Mouse (Mus musculus) left cerebral cortex, adult 2 months (tissue): ENCODE measurements at regions not wholly inside any gene's neighbourhood (a gene's known extent, or its start where the extent isn't known, plus 50 kb on each side); places are given as distances from the start of the nearest gene placed in this dataset.

Experiments
- DNase-seq, 2 experiments: peaks; one replicate each; pipeline ENCODE4 v3.0.0; 2021 to 2022; ENCODE audit warnings: low spot score in 2 of 2, mixed read lengths in 1 of 2; ENCODE audit errors: extremely low spot score in 1 of 2
- H3K27ac ChIP-seq: fragments of 200-600 bp; 2 replicates; pipeline ENCODE4 v1.8.1; 2022
- H3K4me3 ChIP-seq: fragments of 200-600 bp; 2 replicates; pipeline ENCODE4 v1.8.1; 2022
- CTCF ChIP-seq: fragments of 200-600 bp; IDR thresholded peaks from 2 replicates; pipeline ENCODE4 v1.8.1; 2022; ENCODE audit warnings: antibody characterized with exemption, mild to moderate bottlenecking, moderate library complexity
- intact Hi-C: fragments of 180-260 bp; cut with DNase I; formaldehyde crosslinking; loops from one replicate; pipeline ENCODE4 v1.15.1; 2025

DNA sequence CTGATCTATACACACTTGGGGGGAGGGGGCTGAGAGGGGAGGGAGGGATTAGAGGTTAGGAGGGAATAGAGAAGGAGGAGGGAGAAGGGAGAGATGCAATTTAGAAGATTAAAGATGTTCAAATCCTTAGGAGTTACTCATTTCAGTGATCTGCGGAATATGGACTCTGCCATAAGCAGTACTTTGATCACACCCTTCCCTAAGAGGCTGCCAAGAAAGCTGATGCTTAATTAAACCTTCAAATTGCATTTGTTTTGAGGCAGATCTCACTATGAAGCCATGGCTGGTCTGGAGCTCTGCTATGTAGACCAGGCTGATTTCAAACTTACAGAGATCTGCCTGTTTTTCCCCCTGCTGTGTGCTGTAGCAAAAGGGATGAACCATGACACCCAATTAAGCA is 338.2 kb upstream of the Adamts9 start:
- no peak overlapping the region for H3K4me3 ChIP-seq
- H3K27ac ChIP-seq, result no peak overlapping the region
- intact Hi-C loops, result no loop called here
- DNase-seq, result no peak
- no peak for TF ChIP-seq CTCF

DNA sequence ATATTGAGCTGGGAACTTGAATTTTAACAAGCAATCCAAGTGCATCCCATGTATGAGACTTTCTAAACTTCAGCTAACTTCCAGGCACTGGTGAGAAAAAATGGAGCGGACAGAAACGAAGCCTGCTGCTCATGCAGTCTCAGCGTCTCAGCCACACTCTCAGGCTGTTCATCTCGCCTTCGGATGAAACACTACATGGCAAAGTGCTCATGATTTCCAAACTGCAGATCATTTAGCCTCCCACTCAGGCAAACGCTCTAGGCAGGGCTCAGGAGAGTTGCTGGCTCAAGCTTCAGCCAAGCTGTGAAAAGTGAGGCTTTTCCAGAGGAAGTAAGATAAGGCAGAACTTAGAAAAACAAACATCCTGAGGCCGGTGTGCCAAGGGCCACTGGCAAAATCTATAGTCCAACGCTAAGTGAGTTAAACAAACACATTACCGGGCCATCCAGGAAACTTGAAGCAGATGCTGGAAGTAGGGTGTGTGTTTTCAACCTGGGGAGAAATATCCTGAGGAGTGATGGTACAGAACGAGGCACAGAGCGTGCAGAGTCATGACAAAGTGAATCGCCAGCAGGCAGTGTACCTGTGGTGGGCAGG is 330.7 kb upstream of the Adamts9 start:
- TF ChIP-seq CTCF, result no peak
- H3K27ac ChIP-seq, result no peak overlapping the region
- no peak for DNase-seq
- intact Hi-C loops, result no loop called here
- H3K4me3 ChIP-seq, result no peak overlapping the region

GRCm38 (mm10) chr6:93272206-93272605 is 328.9 kb upstream of the Adamts9 start:
- DNase-seq, result no peak
- Histone ChIP-seq H3K4me3 (no peak overlapping the region), H3K27ac (no peak overlapping the region)
- no peak for TF ChIP-seq CTCF
- intact Hi-C loops, result no loop called here

- Histone ChIP-seq H3K27ac (no peak overlapping the region), H3K4me3 (no peak overlapping the region)
- intact Hi-C loops, result no loop called here
- no peak for TF ChIP-seq CTCF
- DNase-seq, result no peak
Measured at GRCm38 (mm10) chr6:93266826-93267225, 323.5 kb upstream of the Adamts9 start.

DNA sequence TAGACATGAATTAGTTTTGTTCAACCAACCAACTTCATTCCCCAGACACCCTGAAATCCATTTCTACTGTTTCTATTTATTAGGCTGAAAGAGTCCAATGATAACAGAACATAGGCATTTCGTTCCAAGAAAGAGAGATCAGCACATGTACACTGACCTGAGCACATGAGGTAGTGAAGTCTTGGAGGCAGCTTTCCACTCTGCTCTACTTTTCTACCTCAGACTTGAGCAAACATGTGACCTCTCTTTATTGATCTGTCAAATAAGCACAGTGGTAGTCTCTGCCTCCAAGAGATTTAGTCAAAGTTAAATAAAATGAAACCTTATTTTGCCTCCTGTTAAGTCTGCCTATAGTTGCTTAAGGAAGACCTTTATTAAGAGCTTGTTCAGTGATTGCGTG is 321.9 kb upstream of the Adamts9 start:
- H3K4me3 ChIP-seq, result no peak overlapping the region
- intact Hi-C loops, result no loop called here
- no peak for TF ChIP-seq CTCF

GRCm38 (mm10) chr6:93260827-93261226 is 317.5 kb upstream of the Adamts9 start:
- Histone ChIP-seq H3K4me3 (no peak overlapping the region), H3K27ac (no peak overlapping the region)
- intact Hi-C loops, result no loop called here
- no peak for DNase-seq
- TF ChIP-seq CTCF, result no peak

More for the DNA sequence above, 321.9 kb upstream of the Adamts9 start:
- no peak overlapping the region for H3K27ac ChIP-seq
- no peak for DNase-seq

GRCm38 (mm10) chr6:93257130-93257841 is 314.0 kb upstream of the Adamts9 start:
- TF ChIP-seq CTCF, result no peak
- intact Hi-C loops, result no loop called here
- DNase-seq, result no peak
- no peak overlapping the region for H3K4me3 ChIP-seq
- H3K27ac ChIP-seq, result no peak overlapping the region

DNA sequence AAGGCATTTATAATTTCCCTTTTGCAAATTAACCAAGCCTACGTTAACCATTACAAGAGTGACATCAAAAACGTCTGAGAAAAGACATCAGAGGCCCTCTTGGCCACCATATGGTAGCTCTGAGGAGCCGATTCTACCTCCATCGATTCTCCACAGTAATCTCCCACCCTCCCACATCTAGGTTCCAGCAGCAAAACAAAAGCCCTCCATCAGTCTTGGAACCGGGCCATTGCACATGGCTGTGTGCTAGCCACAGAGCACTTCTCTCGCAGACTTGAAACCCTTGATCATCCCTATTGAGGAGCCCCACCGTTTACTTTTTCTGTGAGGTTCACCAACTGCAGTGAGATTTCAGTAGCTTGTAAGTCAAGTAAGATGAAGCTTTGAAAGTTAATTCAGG is 310.5 kb upstream of the Adamts9 start:
- H3K4me3 ChIP-seq, result no peak overlapping the region
- no peak for DNase-seq
- H3K27ac ChIP-seq, result no peak overlapping the region
- TF ChIP-seq CTCF, result no peak
- intact Hi-C loops, result no loop called here

DNA sequence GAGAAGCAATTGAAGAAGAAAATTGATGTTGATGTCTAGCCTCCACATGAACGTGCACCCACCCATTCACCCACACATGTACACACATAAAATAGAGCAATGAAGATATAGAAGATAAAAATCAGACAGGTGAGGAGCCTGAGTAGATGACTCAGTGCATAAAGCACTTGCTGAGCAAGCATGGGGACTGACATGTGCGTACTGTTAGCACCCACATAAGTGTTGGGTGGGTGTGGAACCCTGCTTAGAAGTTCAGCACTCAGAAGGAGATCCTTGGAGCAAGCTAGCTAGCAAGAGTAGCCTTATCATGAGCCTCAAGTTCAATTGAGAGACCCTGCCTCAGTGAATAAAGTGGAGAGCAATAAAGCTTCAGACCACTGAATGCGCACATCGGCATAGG is 305.7 kb upstream of the Adamts9 start:
- TF ChIP-seq CTCF, result no peak
- no peak overlapping the region for H3K27ac ChIP-seq
- no peak for DNase-seq
- no peak overlapping the region for H3K4me3 ChIP-seq
- intact Hi-C loops, result no loop called here

DNA sequence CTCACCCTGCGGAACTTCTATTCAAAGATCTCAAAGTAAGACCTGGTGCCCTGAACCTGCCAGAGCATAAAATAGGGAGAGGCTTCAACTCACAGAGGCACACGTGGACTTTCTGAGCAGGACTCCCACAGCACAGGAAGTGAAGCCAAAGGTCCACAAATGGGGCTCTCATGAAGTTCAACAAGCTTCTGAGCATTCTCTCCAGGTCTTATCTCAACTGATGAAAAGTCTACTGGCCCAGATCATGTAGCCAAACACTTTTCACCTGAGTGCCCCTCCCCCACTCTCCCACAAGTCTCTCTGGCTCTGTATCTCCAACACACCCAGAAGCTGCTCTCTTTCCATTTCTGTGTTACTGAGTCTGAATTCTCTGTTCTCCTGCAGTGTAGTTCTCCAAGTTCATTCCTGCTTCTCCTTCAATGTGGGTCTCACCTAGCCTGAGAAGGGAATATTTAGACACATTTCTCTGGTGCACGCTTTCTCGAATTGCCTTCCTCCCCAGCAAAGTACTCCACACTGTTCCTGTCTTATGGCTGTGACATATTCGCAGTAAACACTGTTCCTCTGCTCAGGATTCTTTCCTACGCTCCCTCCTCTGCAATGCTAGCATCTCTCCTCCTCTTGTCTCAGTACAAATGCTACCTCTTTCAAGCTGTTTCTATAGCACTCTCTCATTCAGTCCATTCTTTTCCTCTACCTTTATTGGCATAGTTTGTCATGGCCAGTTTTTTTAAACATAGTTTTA is 303.4 kb upstream of the Adamts9 start:
- Histone ChIP-seq H3K4me3 (no peak overlapping the region), H3K27ac (no peak overlapping the region)
- intact Hi-C loops, result no loop called here
- no peak for TF ChIP-seq CTCF
- DNase-seq, result no peak

- H3K4me3 ChIP-seq, result no peak overlapping the region
- intact Hi-C loops, result no loop called here
- H3K27ac ChIP-seq, result no peak overlapping the region
- no peak for TF ChIP-seq CTCF
- DNase-seq, result no peak
Measured at GRCm38 (mm10) chr6:93235550-93235949, 292.3 kb upstream of the Adamts9 start.

- DNase-seq, result no peak
- H3K27ac ChIP-seq, result no peak overlapping the region
- no peak for TF ChIP-seq CTCF
- intact Hi-C loops, result no loop called here
- no peak overlapping the region for H3K4me3 ChIP-seq
Measured at GRCm38 (mm10) chr6:93232636-93233035, 289.3 kb upstream of the Adamts9 start.
